Mouse (Mus musculus): ENCODE measurements around the gene Hvcn1. TPM values are rescaled to one million over a fixed set of nuclear protein-coding genes. Genes with fewer than 3 reads are reported as not detected.

The Hvcn1 gene
- polyA plus RNA-seq, 1 experiment from 2014 or later, result 7.8 TPM

DNA sequence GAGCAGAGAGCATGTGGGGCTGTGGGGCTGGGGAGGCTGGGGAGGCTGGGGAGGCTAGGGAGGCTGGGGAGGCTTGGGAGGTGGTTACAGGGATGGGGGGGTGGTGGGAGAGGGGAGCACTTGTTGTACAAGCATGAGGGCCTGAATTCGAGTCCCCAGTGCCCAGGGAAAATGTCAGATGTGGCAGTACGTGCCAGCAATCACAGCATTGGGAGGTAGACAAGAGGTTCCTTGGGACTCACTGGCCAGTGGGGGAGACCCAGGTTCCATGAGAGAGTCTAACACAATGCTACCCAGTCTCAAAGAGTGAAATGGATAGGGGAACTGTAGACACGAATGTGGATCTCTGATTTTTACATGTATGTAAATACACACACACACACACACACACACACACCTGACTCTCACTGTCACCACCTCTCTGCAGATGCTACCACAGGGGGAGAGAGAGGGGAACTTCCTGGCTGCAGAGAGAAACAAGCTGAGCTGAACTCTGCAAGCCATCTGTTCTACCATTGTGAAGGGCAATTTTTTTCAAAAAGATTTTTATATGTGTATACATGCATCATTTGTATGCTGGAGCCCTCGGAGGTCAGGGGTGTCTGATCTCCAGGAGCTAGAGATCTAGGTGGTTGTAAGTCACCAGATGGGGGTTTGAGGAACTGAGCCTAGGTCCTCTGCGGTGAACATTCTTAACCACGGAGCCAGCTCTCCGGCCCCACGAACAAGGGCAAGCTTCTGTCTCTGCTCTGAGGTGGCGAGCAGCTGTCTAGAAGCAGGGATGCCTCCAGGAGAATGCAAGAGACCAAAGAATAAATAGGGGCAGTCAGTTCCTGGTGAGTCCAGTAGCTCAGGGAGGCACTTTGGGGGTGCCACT, 28.0 kb downstream of the Hvcn1 start:
- WGBS, result 80% methylated on average over 9 of the region's 9 CpGs
- Histone ChIP-seq H3K27ac (peak overlapping the region; percentile 56; the same call in 1 of the 2 replicates), H3K9ac (replicated peaks) (no peak overlapping the region), H3K4me2 (no peak overlapping the region), H3K27me3 (no peaks in the 10 kb centered on the region), H3K36me3 (peaks cover 14% of the 10 kb centered on the region), H3K4me1 (replicated peaks) (peaks cover 22% of the 10 kb centered on the region), H3K4me3 (replicated peaks) (no peak overlapping the region), H3K9me3 (no peaks in the 10 kb centered on the region)
- ATAC-seq (ENCODE audit: insufficient number of reproducible peaks, insufficient read depth, low FRiP score, low TSS enrichment, low read depth), result no peak

DNA sequence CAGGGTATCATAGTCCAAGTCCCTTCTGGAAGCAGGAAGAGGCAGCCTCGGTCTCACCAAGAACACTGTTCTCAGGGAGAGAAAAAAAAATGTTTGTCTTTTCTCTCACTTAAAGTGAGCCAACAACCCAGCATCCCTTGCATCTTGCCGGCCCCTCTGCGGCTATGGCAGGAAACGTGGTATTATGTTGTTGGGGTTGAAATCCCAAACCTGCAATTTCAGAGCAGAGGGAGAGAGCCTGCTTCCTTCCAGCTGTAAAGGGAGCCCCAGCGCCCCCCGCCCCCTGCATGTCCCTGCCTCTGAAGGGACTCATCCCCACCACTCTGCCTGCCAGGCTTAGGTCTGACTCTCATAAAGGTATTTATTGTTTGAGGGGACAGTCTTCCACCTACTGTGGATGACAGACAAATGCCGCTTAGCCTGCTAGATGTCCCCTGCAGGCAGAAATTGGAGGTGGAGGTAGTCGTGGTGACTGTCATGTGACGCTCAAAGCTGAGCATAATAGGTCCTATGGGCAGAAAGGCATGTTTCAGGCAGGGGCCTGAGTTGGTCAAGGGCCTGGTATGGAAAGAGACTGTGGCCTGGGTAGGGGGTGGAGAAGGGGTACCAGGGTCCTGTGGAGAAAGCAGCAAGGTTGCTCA, 28.7 kb downstream of the Hvcn1 start:
- no peak for ATAC-seq (ENCODE audit: insufficient number of reproducible peaks, insufficient read depth, low FRiP score, low TSS enrichment, low read depth)
- Histone ChIP-seq H3K4me2 (no peak overlapping the region), H3K27ac (peak overlapping the region; percentile 56), H3K9ac (replicated peaks) (no peak overlapping the region), H3K4me3 (replicated peaks) (no peak overlapping the region), H3K4me1 (replicated peaks) (peaks cover 23% of the 10 kb centered on the region), H3K9me3 (no peaks in the 10 kb centered on the region), H3K27me3 (no peaks in the 10 kb centered on the region), H3K36me3 (peaks cover 22% of the 10 kb centered on the region)
- WGBS, result 54% methylated on average over 9 of the region's 9 CpGs

DNA sequence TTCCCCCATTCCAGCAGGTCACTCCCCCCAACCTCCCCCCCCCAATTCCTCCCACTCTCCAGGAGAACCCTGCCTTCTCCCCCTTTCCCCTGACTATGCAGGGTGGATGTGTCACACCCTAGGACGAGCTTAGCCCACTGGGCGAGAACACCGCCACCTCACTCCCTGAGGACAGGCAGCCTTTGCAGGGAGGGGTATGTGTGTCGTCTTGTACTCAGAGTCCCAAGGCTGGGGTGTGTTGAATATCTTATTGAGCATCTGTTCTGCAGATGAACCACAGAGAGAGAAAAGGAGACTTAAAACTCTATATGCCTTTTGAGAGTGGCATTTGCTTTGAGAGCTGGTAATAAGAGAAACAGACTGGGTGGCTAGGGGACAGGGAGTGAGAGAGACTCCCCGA, 30.6 kb downstream of the Hvcn1 start:
- H3K4me2 ChIP-seq, result no peak overlapping the region
- no peaks in the 10 kb centered on the region for H3K27me3 ChIP-seq
- H3K4me1 ChIP-seq (replicated peaks), result peaks cover 23% of the 10 kb centered on the region
- no peaks in the 10 kb centered on the region for H3K9me3 ChIP-seq
- H3K4me3 ChIP-seq (replicated peaks), result no peak overlapping the region
- no peak overlapping the region for H3K27ac ChIP-seq
- ATAC-seq (ENCODE audit: insufficient number of reproducible peaks, insufficient read depth, low FRiP score, low TSS enrichment, low read depth), result no peak
- WGBS, result 81% methylated on average over 5 of the region's 5 CpGs
- no peak overlapping the region for H3K9ac ChIP-seq (replicated peaks)
- H3K36me3 ChIP-seq, result peaks cover 41% of the 10 kb centered on the region

DNA sequence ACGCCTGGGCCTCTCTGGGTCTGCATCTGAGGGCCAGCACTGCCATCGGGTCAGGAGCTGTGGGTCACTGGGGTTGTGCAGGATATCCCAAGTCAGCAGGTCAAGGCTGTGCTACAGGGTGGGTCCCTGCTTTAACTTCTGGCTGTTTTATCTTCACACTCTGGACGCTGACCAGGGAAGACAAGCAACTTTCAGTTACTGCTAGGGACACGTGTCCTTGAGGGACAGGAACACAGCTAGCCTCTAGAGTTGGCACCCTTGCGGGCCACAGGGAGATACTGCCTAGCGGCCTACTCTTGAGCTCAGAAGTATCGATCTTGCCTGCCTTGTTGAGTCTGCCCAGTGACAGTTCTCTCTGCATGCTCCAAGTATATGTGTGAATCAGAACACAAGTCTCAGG, 33.0 kb downstream of the Hvcn1 start:
- Histone ChIP-seq H3K9ac (replicated peaks) (0 out of 2 replicates have a peak overlapping the region, but pooled peaks have one; percentile 1), H3K4me3 (replicated peaks) (no peak overlapping the region), H3K27ac (0 out of 2 replicates have a peak overlapping the region, but pooled peaks have one; percentile 12), H3K36me3 (peaks cover 44% of the 10 kb centered on the region), H3K9me3 (no peaks in the 10 kb centered on the region), H3K4me2 (no peak overlapping the region), H3K27me3 (no peaks in the 10 kb centered on the region), H3K4me1 (replicated peaks) (peaks cover 19% of the 10 kb centered on the region)
- ATAC-seq (ENCODE audit: insufficient number of reproducible peaks, insufficient read depth, low FRiP score, low TSS enrichment, low read depth), result no peak
- WGBS, result 81% methylated on average over 7 of the region's 7 CpGs

DNA sequence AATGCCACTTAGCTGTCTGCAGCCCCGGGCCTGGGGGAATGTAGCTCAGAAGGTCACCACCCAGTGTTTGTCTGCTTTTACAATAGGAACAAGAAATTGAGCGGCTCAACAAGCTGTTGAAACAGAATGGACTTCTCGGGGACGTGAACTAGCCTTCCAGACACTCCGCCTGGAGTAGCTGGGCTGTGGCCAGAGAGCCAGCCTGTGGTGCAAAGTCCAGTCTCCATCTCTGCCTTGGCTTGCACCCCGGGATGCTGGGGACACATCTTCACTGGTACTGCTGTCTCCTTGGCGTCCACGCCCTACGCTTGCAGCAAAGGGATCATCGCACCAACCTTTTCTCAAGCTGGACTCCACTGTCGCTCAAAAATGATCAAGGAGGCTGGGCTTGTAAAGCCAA, 33.9 kb downstream of the Hvcn1 start:
- no peak for ATAC-seq (ENCODE audit: insufficient number of reproducible peaks, insufficient read depth, low FRiP score, low TSS enrichment, low read depth)

DNA sequence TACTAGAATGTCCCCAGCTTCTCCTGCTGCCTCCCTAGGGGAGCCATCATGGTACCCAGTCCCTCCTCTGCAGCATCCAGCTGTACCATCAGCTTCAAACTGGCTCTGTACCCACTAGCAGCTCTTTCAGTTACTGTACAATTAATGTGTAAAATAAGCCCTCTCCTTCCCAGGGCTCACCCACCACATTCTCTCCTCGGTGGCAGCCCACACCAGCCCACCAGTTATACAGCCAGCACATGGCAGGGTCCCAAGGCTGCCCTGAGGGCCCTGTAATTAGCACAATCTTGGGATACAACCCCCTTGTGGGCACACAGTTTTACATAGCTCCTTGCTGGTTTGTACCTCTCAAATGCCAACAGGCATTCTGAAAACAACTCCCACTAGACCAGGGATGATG, 34.4 kb downstream of the Hvcn1 start:
- H3K27ac ChIP-seq, result no peak overlapping the region
- ATAC-seq (ENCODE audit: insufficient number of reproducible peaks, insufficient read depth, low FRiP score, low TSS enrichment, low read depth), result no peak
- WGBS, result 83% methylated on average over 1 of the region's 1 CpGs
- H3K4me2 ChIP-seq, result no peak overlapping the region
- H3K9me3 ChIP-seq, result no peaks in the 10 kb centered on the region
- H3K36me3 ChIP-seq, result peaks cover 44% of the 10 kb centered on the region
- no peak overlapping the region for H3K4me3 ChIP-seq (replicated peaks)
- no peaks in the 10 kb centered on the region for H3K27me3 ChIP-seq
- no peak overlapping the region for H3K9ac ChIP-seq (replicated peaks)
- peaks cover 7% of the 10 kb centered on the region for H3K4me1 ChIP-seq (replicated peaks)

More for the DNA sequence above, 33.9 kb downstream of the Hvcn1 start:
- H3K9me3 ChIP-seq, result no peaks in the 10 kb centered on the region
- H3K4me3 ChIP-seq (replicated peaks), result no peak overlapping the region
- no peak overlapping the region for H3K9ac ChIP-seq (replicated peaks)
- H3K4me1 ChIP-seq (replicated peaks), result peaks cover 10% of the 10 kb centered on the region
- no peaks in the 10 kb centered on the region for H3K27me3 ChIP-seq
- H3K36me3 ChIP-seq, result peaks cover 44% of the 10 kb centered on the region
- no peak overlapping the region for H3K27ac ChIP-seq
- no peak overlapping the region for H3K4me2 ChIP-seq
- WGBS, result 92% methylated on average over 11 of the region's 11 CpGs

DNA sequence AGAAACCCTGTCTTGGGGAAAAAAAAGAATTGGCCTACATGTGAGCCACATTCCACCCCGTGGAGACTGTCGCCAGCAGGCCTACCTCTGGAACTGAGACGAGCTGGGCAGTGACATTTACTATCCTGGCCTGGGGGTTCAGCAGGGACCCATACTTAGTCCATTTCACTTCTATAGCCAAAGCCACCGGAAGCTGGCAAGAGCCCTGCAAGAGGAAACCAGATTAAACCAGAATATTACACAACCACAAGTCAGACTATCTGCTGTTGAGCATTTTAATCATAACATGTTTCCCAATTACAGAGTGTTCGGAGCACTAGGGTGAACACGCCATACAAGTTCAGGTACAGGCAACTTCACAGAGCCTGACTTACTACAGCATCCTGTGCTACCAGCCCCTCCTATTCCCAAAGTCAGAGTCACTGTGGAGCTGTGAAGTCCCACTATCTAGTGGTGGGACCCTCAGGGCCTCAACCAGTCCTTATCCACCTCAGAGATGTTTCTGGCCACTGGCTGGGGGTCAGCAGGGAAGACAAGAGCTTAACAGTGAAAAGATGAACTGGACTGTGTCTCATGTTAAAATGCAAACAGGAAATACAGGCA, 36.0 kb downstream of the Hvcn1 start:
- Histone ChIP-seq H3K4me1 (replicated peaks) (peaks cover 7% of the 10 kb centered on the region), H3K27me3 (no peaks in the 10 kb centered on the region), H3K4me2 (no peak overlapping the region), H3K9ac (replicated peaks) (no peak overlapping the region), H3K27ac (no peak overlapping the region), H3K4me3 (replicated peaks) (no peak overlapping the region), H3K9me3 (no peaks in the 10 kb centered on the region), H3K36me3 (peaks cover 54% of the 10 kb centered on the region)
- ATAC-seq (ENCODE audit: insufficient number of reproducible peaks, insufficient read depth, low FRiP score, low TSS enrichment, low read depth), result no peak
- WGBS, result 81% methylated on average over 6 of the region's 6 CpGs

DNA sequence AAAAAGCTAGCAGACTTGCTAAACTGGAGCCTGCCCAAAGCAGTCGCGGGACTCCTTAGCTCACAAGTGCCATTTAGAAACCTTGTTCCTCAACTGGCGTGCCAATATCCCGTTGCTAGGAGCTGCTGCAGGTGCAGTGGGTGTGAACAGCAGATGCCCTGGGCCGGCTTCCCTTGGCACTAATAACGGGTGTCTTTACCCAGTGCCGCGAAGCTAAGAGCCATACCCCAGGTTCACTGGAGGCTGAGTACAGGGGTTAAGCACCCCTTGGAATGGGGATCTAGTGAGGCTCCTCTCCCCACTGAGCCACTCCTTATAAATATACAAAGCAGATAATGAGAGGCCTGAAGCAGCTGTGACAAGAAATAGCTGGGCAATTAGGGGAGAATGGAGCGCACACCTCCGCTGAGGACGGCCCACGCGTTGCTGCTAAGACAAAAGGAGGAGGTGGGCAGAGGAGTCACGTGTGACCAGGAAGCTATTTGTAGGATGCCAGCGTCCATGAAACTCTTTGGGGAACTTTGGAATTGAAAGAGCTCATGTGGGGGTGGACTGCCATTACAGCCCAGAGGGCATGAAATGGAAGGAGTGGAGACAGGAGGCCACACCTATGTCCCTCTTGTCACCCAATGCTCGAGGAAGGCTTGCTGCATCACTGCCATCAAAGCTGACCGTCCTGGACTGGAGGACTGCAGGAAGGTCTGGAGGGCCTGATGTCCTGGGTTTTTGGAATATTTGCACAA, 37.3 kb downstream of the Hvcn1 start:
- Histone ChIP-seq H3K36me3 (peaks cover 58% of the 10 kb centered on the region), H3K4me1 (replicated peaks) (peaks cover 6% of the 10 kb centered on the region), H3K27me3 (no peaks in the 10 kb centered on the region), H3K4me2 (no peak overlapping the region), H3K4me3 (replicated peaks) (no peak overlapping the region), H3K9me3 (no peaks in the 10 kb centered on the region), H3K27ac (no peak overlapping the region), H3K9ac (replicated peaks) (no peak overlapping the region)
- ATAC-seq (ENCODE audit: insufficient number of reproducible peaks, insufficient read depth, low FRiP score, low TSS enrichment, low read depth), result no peak
- 91% methylated on average over 17 of the region's 17 CpGs for WGBS

DNA sequence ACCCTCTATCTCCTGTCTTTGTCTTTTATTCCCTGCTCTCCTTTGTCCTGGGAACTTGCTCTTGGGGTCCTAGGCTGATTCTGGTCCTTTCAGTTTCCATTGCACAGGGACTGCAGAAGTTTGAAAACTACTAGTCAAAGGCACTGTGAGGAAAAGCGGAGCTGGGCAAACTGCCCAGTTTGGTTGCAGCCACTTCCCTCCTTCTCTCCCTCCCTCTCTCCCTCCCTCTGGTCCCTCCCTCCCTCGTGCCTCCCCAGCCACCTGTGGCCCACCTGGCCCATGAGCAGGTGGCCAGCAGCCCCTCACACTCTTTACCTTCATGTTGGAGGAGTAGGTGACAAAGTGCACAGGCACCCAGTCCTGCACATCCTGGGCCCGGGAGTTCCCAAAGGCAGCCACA, 38.6 kb downstream of the Hvcn1 start:
- Histone ChIP-seq H3K27ac (no peak overlapping the region), H3K36me3 (peaks cover 51% of the 10 kb centered on the region), H3K4me2 (no peak overlapping the region)

DNA sequence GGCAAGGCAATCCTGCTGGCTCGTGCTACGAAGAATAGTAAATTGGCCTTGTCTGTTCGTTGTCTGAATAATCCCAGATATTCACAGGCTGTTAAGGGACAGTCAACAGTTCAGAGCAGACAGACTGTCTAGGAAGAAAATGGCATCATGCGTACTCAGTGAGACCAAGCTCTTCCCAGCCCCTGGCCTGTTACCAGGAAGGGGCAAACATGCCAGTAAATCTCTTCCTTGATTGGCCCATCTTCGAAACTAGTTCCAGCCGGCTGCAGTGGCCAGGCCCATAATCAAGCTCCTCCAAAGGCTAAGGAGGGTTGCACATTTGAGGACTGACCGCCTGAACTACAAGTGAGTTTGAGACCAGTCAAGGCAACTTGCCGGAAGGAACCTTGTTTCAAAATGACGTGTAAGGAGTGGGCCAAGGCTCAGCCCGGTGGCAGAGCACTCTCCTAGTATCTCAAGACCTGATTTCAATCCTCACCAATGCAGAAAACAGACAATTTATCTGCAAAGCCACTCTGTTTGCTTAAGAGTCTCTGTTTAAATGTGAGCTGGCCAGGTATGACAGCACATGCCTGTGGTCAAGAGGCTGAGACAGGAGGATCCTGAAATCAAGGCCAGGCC, 40.1 kb downstream of the Hvcn1 start:
- 79% methylated on average over 10 of the region's 10 CpGs for WGBS
- no peak overlapping the region for H3K27ac ChIP-seq
- H3K9ac ChIP-seq (replicated peaks), result no peak overlapping the region
- peaks cover 50% of the 10 kb centered on the region for H3K36me3 ChIP-seq
- H3K4me2 ChIP-seq, result no peak overlapping the region
- H3K4me1 ChIP-seq (replicated peaks), result no peaks in the 10 kb centered on the region
- ATAC-seq (ENCODE audit: insufficient number of reproducible peaks, insufficient read depth, low FRiP score, low TSS enrichment, low read depth), result no peak
- no peak overlapping the region for H3K4me3 ChIP-seq (replicated peaks)
- no peaks in the 10 kb centered on the region for H3K27me3 ChIP-seq
- H3K9me3 ChIP-seq, result no peaks in the 10 kb centered on the region

More for the DNA sequence above, 38.6 kb downstream of the Hvcn1 start:
- Histone ChIP-seq H3K4me1 (replicated peaks) (no peaks in the 10 kb centered on the region), H3K9ac (replicated peaks) (no peak overlapping the region), H3K27me3 (no peaks in the 10 kb centered on the region), H3K9me3 (no peaks in the 10 kb centered on the region), H3K4me3 (replicated peaks) (no peak overlapping the region)
- no peak for ATAC-seq (ENCODE audit: insufficient number of reproducible peaks, insufficient read depth, low FRiP score, low TSS enrichment, low read depth)
- WGBS, result 78% methylated on average over 3 of the region's 3 CpGs

Measured in limb, embryonic 12.5 days (tissue).